Mouse (Mus musculus) adrenal gland, postnatal 10 days (tissue): Measurements from ENCODE around the gene Robo2. TPM values are rescaled to one million over a fixed set of nuclear protein-coding genes. Genes with fewer than 3 reads are reported as not detected.

Source experiments
- DNase-seq: peaks from one replicate; pipeline ENCODE4 v3.0.0; 2021; ENCODE audit warnings: mixed read lengths
- microRNA-seq: library from miRNA; unstranded; fragments of <30 nt; microRNA quantifications from one replicate; pipeline ENCODE4 v1.2.0, GENCODE M21; 2021
- total RNA-seq, 2 experiments: library from RNA; stranded (reverse); gene quantifications; 2 replicates each; pipeline ENCODE4 v1.2.3; 2021

Robo2 gene
- total RNA-seq, 2 experiments from 2014 or later, result 5.1 to 7.6 TPM

GRCm38 (mm10) chr16:73939423-73940210 is 472.0 kb downstream of the Robo2 start:
- no peak for DNase-seq

- no peak for DNase-seq
These were observed 481.3 kb downstream of the Robo2 start for GRCm38 (mm10) chr16:73930323-73930722.

- no peak for DNase-seq
These were observed 484.1 kb downstream of the Robo2 start for GRCm38 (mm10) chr16:73927481-73927880.

DNA sequence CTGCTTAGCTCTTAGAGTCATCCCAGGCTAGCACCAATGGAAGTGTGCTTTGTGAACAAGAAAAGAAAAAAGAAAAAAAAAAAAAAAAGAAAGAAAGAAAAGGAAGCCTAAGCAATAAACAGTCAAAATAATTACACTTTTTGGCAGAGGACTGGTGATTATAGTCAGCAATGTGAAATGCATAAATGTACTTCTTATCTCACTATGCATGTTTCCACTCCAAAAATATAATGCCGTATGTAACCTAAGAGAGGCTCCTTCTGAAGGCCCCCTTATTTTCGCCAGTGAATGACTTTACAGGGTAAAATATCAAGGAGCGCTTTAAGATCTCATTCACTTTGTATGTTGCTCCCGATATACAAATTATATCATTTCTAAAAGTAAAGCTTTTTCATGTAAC is 496.2 kb downstream of the Robo2 start:
- no peak for DNase-seq

GRCm38 (mm10) chr16:73914936-73915335 is 496.7 kb downstream of the Robo2 start:
- no peak for DNase-seq

DNA sequence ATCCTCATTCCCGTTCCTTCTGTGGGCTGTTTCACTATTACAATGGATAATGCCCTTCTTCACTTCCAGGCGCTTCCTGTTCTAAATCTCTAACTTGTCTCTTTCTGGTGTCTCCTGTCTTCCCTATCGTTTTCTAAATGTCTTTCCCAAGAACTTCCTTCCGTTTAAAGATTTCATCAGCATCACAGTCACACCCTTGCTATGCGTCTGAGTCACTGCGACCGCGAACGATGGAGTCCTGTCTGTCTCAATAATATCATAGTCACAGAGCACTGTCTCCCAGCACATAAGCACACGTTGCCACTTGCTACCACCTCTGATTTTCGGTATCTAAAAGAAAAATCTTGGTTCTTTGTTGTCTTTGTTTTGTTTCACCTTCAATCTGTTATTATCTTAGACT is 503.1 kb downstream of the Robo2 start:
- no peak for DNase-seq

- no peak for DNase-seq
These were observed 514.8 kb downstream of the Robo2 start for GRCm38 (mm10) chr16:73896856-73897255.

GRCm38 (mm10) chr16:73881911-73882310 is 529.7 kb downstream of the Robo2 start:
- DNase-seq, result no peak

DNA sequence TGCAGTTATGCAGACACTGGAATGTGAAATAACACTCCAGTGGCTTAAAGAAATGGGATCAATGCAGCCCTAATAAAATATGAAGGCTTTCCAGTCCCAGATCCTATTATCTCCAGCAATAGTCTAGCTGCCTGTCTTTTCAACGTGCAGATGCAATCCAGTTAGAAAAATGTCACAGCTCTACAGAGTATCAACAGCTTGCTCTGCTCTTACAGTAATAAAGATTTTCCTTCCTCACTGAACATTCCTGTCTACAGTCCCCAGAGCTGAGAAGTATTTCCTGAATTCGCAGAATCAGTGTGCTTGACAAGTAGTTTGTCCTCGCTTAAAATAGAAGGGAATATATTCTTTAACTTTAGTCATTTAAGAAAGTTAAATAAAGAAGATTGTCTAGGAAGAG is 533.7 kb downstream of the Robo2 start:
- DNase-seq, result no peak

GRCm38 (mm10) chr16:73874991-73875390 is 536.6 kb downstream of the Robo2 start:
- no peak for DNase-seq

DNA sequence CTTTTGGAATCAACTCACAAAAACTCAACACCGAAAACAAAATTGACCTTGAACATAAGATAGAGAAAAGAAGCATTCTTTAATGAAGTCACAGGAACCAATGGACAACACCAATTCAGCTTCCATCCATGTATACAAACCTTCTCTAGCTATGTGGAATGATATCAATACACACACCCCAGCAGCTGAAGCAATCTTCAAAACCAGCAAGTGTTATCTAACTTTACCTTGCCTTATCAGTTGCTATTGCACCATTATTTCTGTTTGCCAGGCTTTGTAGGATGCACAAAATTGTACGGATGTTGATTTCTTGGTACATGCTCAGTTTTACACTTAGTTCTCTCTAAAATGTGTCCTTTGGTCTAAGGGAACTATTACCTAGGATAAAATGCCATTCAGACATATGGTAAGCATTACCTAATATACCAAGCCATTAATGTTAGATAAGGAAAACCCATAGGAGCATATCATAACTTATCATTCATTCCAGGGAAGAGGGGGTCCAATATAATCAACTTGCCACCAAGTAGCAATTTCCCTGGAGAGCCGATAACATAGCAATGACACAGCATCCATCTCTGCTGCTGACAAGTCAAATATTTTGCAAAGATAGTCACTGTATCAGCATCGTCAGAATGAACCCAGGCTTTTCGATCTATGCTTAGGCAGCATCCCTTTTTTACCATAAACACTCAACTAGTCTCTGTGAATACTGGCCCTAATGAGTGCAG is 537.6 kb downstream of the Robo2 start:
- DNase-seq, result no peak

GRCm38 (mm10) chr16:73870296-73870695 is 541.3 kb downstream of the Robo2 start:
- DNase-seq, result no peak

GRCm38 (mm10) chr16:73869527-73870212 is 542.0 kb downstream of the Robo2 start:
- DNase-seq, result no peak

DNA sequence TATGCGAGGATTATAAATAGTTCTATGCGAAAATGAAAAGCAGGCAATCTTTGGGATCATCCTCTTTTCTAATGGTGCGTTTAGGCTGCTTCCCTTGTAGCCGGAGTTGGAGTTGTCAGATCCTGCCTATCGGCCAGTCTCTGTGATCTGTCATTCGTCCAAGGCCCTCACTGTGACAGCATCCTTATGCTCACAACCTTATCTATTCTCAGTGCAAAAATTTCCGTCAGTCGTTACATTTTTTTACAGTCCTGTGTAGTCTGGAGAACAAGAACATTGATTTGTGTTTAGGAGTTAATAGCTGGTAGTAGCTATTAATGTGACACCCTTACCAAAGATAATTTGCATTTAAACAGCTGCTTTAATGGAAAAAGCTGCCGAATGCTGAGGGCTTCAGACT is 547.0 kb downstream of the Robo2 start:
- no peak for DNase-seq

DNA sequence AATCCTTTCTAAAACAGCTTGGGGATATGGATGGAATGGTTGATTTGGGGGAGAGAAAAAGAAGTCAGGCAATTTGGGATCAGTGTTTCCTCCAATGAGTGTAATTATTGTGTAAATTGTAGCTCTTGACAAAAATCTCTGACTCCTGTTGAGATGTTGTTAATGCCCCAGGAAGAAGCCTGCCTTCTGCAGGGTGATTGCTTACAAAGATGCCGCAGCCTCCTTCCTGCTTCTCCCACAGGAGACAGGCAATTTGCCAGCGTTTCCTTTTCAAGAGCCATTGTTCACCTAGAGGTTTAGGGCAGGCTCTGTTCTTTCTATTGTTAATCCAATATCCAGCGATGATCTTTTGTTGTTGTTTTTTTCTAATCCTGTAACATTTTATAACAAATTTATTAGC is 547.9 kb downstream of the Robo2 start:
- DNase-seq, result no peak

DNA sequence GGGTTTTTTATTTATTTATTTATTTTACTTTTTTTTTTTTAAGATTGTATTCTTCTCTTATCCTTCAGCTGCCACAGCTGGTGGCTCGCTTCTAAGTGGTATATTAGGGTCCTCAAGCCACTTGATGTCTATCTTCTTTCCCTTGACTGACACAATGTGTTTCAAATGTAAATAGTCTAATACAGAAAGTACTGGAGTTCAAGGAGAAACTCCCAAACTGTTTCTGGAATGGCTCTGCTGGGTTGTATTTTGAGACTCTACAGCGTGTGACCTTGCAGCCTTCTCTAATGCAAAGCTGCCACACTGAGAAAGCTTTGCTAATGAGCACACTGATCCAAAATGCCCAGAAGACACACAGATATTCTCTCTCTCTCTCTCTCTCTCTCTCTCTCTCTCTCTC is 552.9 kb downstream of the Robo2 start:
- no peak for DNase-seq

DNA sequence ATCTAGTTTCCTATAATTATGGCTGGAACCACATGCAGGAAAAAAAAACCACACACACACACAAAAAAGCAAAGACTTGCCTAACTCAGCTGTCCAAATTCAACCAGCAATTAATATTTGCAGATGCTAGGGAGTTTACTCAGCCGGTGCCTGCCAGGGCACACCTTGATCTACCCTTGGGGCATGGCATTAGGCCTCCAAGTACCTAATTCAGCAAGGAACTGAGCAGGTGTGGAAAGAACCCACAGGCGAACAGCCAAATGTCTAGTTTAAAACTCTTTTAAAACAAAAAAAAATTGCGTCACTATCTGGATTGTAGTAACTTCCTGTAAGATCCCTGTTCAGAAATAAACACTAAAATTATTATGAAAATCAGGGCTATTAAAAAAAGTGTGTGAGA is 555.8 kb downstream of the Robo2 start:
- DNase-seq, result no peak

Small RNA genes lying within 50 kb of the gene (microRNA-seq; reads per million reads assigned to microRNA genes)
- gene Gm24272 (not detected), gene Mir691 (not detected)
